Mouse (Mus musculus) spleen, adult 18-20 months (tissue): Measurements from ENCODE around the gene Fgfr2.

ENCODE experiments used
- DNase-seq, 2 experiments: peaks; one replicate each; pipeline ENCODE4 v3.0.0; 2022; ENCODE audit warnings: mixed read lengths in 2 of 2

The Fgfr2 gene

GRCm38 (mm10) chr7:131978609-131979008 lies 1144.5 kb downstream of the Fgfr2 start:
- DNase-seq: no peak

- DNase-seq: no peak
Observed at GRCm38 (mm10) chr7:131975867-131976266, 1147.3 kb downstream of the Fgfr2 start.

GRCm38 (mm10) chr7:131970255-131970654 lies 1152.9 kb downstream of the Fgfr2 start:
- no peak for DNase-seq

- DNase-seq: no peak
Observed at GRCm38 (mm10) chr7:131966916-131967494, 1156.1 kb downstream of the Fgfr2 start.

- DNase-seq: no peak
Observed at GRCm38 (mm10) chr7:131966023-131966915, 1156.9 kb downstream of the Fgfr2 start, which contains the start of gene Gpr26. Gene Gpr26, plus strand, starts transcription at chr7:131966460.

- no peak for DNase-seq
Observed at GRCm38 (mm10) chr7:131960551-131960950, 1162.6 kb downstream of the Fgfr2 start.

- no peak for DNase-seq
Observed at GRCm38 (mm10) chr7:131958705-131959104, 1164.4 kb downstream of the Fgfr2 start.

GRCm38 (mm10) chr7:131953402-131953801 lies 1169.7 kb downstream of the Fgfr2 start:
- no peak for DNase-seq

GRCm38 (mm10) chr7:131951131-131951530 lies 1172.0 kb downstream of the Fgfr2 start:
- DNase-seq: no peak

- no peak for DNase-seq
Observed at GRCm38 (mm10) chr7:131937611-131938010, 1185.5 kb downstream of the Fgfr2 start.

- no peak for DNase-seq
Observed at GRCm38 (mm10) chr7:131927288-131928050, 1195.7 kb downstream of the Fgfr2 start.

GRCm38 (mm10) chr7:131917384-131917783 lies 1205.8 kb downstream of the Fgfr2 start:
- DNase-seq: no peak

GRCm38 (mm10) chr7:131909611-131910010 lies 1213.5 kb downstream of the Fgfr2 start:
- no peak for DNase-seq

- no peak for DNase-seq
Observed at GRCm38 (mm10) chr7:131906499-131907190, 1216.5 kb downstream of the Fgfr2 start.

- peak in 1 of 2 experiments; percentile 23 for DNase-seq
Observed at GRCm38 (mm10) chr7:131899356-131899755, 1223.8 kb downstream of the Fgfr2 start.

GRCm38 (mm10) chr7:131897282-131897681 lies 1225.9 kb downstream of the Fgfr2 start:
- no peak for DNase-seq

- DNase-seq: no peak
Observed at GRCm38 (mm10) chr7:131882824-131883223, 1240.3 kb downstream of the Fgfr2 start.

GRCm38 (mm10) chr7:131881876-131882615 lies 1241.1 kb downstream of the Fgfr2 start:
- peak; percentile 26 to 68 for DNase-seq

- DNase-seq: no peak
Observed at GRCm38 (mm10) chr7:131880150-131880549, 1243.0 kb downstream of the Fgfr2 start.

- DNase-seq: no peak
Observed at GRCm38 (mm10) chr7:131878846-131879245, 1244.3 kb downstream of the Fgfr2 start.

GRCm38 (mm10) chr7:131861157-131861556 lies 1262.0 kb downstream of the Fgfr2 start:
- no peak for DNase-seq

GRCm38 (mm10) chr7:131855641-131856040 lies 1267.5 kb downstream of the Fgfr2 start:
- no peak for DNase-seq
